Mouse (Mus musculus) liver, adult 2 months (tissue): ENCODE measurements at regions not wholly inside any gene's neighbourhood (a gene's known extent, or its start where the extent isn't known, plus 50 kb on each side); places are given as distances from the start of the nearest gene placed in this dataset.

Experiments used
- CTCF ChIP-seq: fragments of 200-500 bp; IDR thresholded peaks from 2 replicates; pipeline ENCODE4 v1.5.1; 2011; ENCODE audit warnings: low read depth, low read length, control low read depth
- POLR2A ChIP-seq: fragments of 200-500 bp; IDR thresholded peaks from 2 replicates; pipeline ENCODE4 v1.6.1; 2011; ENCODE audit warnings: low read length, control low read depth; ENCODE audit not compliant: insufficient read depth; ENCODE audit errors: extremely low read depth

DNA sequence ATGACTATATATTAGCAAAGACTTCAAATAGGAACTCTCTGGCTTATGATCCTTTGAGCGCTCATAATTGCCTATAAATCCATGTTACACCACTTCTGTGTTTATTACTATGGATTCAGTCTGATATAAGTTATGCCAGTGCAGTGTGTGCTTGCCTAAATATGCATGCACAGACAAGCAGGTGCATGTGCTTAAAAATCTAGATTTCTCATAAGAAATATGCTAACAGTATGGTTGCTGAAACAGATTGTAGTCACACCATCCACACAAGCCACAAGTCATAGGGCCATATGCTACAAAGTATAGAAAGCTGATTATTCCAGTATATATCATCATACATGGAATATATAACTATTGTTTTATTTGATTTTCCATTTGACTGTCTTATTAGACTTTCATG is 266.2 kb downstream of the Hdgfl1 start:
- TF ChIP-seq CTCF (no peak), POLR2A (no peak)
